Mouse (Mus musculus) E14TG2a.4 (cell line): Measurements from ENCODE around the gene Myrfl.

ENCODE experiments used
- CTCF ChIP-seq: conservative IDR thresholded peaks from 2 replicates; pipeline ENCODE4 v1.5.1; 2014; ENCODE audit warnings: low read length
- NANOG ChIP-seq: IDR thresholded peaks from 2 replicates; pipeline ENCODE4 v1.6.1; 2014; ENCODE audit warnings: borderline replicate concordance, low read length, mixed read lengths
- POU5F1 ChIP-seq: IDR thresholded peaks from 2 replicates; pipeline ENCODE4 v1.6.1; 2014; ENCODE audit warnings: low read length, borderline replicate concordance

GRCm38 (mm10) chr10:116755881-116756581, 140.7 kb downstream of the Myrfl start:
- TF ChIP-seq CTCF: no peak
- no peak for TF ChIP-seq POU5F1
- TF ChIP-seq NANOG: no peak
